Mouse (Mus musculus) natural killer cell, adult 2 months (primary cell): Measurements from ENCODE around the gene Zcchc24.
"Not testable (repeated sequence)": the region's sequence is repeated elsewhere in the genome, so short reads cannot be mapped to it uniquely, and the experiment has no call there.

Source experiments
- DNase-seq, 2 experiments: peaks; one replicate each; pipeline ENCODE4 v3.0.0; 2022; ENCODE audit warnings: low spot score in 2 of 2

Zcchc24 gene

DNA sequence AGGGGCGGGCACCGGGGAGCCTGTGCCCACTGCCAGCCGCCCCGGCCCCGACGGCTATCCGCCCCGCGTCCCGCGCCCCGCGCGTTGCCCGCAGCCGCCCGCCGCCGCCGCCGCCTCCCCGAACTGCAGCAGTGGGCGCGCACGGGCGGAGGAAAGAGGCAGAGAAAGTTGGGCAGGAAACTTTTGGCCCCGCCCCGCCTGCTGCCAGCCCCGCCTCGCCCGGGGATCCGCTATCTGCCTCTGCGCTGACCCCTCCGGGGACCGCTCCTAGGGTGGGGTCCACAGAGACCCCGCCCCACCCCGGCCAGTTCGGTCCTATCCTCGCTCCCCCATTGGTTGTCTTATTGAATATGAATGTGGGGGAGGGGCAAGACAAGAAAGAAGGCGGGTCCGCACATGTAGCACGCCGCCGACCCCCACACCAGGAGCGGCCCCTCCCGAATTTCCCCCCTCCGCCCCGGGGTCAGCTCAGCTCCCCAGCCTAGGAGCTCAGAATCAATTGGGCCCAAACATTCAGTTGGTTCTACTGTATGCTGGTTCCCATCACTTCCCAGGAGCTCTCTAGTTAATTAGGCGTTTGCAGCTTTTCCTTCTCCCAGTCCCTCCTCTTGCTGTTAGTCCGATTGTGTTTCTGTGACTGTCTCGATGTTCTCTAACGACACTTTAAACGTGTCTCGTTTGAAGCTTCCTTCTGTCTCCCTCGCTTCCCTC lies at the start of gene Zcchc24:
Gene Zcchc24, minus strand, starts transcription at position 125 of the 711 bp plus-strand sequence.
- peak; percentile 46 to 69 for DNase-seq

DNA sequence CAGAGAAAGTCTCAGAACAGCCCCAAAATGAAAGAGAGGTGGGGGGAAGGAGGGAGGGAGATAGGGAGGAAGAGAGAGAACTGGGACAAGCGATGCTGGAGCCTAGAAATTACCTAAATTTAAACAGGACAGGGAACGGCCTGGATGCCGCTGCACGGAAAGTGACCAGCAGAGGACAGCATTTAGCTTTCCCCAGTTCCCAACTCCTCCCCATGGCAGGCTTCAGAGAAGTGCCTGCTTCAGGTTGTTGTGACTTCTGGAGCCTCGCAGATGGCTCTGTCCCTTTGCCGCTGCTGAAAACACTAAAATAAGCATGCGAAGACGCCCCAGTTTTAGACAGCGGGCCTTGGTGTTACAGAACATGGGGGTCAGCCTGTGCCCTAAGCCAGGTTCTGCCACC lies 47.6 kb upstream of the Zcchc24 start:
- peak; percentile 19 to 39 for DNase-seq

DNA sequence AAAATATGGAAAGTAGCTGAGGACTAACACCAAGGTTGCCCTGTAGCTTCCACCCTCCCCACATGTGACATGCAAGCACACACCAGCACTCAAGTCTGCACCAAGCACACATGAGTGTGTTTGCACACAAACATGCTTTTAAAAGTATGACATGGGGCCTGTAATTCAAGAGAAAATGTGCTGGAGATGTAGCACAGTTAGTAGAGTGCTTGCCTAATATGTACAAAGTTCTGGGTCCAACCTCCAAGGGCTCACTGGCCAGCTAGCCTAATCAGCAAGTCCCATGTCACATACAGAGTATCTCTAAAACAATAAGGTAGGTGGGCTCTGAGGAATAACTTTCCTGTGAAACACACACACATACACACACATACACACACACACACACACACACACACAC lies 45.3 kb upstream of the Zcchc24 start:
- no peak for DNase-seq

- not testable (repeated sequence) for DNase-seq
These were observed 42.2 kb upstream of the Zcchc24 start for GRCm38 (mm10) chr14:25811026-25811425.

DNA sequence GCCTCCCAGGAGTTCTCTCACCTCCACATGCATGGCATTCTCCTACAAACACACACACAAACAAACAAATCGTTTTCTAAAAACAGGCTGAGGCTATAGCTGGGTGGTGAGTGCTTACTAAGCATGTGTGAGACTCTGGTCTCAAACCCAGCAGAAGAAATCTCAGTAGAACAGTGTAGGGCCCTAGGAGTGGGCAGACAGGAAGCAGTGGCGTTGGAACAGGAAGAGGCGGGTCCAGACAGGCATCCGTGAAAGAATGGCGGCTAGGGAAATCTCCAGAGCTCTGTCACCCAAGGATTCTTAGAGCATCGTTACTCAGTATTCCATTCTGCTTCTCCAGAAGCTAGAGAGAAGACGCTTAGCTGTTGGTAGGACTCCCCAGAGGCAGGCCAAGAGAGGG lies 37.7 kb upstream of the Zcchc24 start:
- no peak for DNase-seq

GRCm38 (mm10) chr14:25805871-25806270 lies 37.0 kb upstream of the Zcchc24 start:
- DNase-seq: no peak

GRCm38 (mm10) chr14:25803246-25803809 lies 34.5 kb upstream of the Zcchc24 start:
- DNase-seq: no peak

DNA sequence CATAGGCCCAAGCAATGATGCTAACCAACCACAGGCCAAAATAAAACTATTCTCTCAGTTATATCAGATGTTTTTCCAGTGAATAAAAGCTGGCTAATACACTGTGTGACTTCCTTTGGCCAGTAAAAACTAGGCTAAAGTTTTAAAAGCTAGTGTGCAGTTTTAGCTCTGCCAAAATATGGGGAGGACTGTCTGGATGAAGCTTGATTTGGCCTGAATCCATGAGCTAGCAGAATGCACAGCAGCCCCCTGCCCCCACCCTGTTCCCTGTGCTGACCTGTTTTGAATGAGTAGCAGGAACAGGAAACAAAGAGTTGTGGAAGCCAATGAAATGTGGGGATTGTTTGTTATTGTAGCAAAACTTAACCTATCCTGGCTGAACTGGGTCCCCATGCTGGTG lies 33.7 kb upstream of the Zcchc24 start:
- DNase-seq: no peak

DNA sequence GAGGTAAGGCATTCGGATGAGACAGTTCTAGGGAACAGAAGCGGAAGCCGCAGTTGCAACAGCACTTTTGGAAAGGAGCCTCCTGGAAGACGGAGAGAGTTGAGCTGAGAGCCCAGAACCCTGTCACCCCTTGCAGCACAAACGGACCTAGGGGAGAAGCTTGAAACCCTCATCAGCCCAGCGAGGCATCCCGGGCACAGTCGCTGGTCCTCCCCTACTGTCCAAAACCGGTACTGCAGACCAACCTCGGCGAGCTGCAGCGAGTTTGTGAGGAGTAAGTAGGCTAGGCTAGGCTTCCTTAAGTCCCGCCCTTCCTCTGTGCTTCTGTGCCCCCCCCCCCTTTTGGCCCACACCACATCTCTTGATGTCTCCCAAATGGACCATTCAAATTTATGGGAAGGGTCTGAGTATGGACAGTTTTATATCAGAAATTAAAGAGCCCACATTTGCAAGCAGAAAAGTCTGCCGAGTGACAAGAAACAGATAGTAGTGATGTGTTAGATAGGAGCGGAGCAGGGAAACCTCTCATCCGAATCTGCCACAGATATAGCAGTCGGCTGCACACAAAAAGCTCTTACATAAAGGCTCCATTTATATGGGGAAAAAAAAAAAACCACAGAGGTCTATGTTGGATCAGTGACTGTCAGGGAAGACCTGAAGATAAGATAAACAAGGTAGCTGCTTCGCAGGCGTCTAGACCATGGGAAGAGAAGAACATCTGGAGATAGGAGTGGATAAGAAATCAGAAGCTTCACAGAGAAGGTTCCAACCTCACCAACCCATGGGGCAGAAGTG lies 31.5 kb upstream of the Zcchc24 start:
- peak; percentile 53 to 70 for DNase-seq

- DNase-seq: no peak
These were observed 27.8 kb upstream of the Zcchc24 start for GRCm38 (mm10) chr14:25796619-25797018.

GRCm38 (mm10) chr14:25795561-25796174 lies 26.8 kb upstream of the Zcchc24 start:
- no peak for DNase-seq

- no peak for DNase-seq
These were observed 26.2 kb upstream of the Zcchc24 start for GRCm38 (mm10) chr14:25795067-25795466.

- no peak for DNase-seq
These were observed 25.5 kb upstream of the Zcchc24 start for GRCm38 (mm10) chr14:25794331-25794730.

DNA sequence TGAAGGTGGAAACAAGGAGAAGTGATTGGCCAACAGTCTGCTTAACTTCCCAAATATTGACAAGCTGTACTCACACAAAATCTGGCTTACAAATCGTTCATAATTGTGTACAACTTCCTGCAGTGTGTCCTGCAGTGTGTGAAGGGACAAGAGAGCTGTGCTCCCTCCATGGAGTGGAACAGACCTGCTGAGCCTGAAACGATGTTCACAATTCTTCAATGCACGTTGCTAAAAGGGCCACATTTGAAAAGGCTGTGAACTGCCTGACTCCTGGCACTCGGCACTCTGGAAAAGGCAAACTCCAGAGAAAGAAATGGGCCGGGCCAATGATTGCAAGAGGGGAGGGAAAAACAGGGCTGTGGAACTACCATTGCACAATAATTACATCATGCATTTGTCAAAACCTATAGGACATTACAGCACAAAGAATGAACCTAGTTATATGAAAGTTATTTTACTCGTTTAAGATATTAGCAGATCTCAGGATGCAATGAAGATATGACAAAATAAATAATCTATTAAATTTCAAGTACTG lies 22.0 kb upstream of the Zcchc24 start:
- DNase-seq: no peak

DNA sequence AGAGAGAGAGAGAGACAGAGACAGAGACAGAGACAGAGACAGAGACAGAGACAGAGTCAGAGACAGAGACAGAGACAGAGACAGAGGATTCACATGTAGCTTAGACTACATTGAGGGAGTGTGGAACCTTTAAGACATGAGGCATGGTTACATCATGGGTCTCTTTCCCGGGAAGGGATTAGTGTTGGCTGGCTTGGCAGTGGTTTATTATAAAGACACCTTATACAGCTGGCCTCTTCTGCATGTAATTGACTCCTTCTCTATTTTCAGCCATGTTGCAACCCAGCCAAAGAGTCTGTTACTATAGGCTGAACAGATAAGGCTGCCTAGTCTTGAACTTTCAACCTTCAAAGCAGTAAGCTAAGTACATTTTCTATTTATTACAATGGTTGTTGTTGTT lies 21.1 kb upstream of the Zcchc24 start:
- DNase-seq: no peak

GRCm38 (mm10) chr14:25789207-25789606 lies 20.4 kb upstream of the Zcchc24 start:
- DNase-seq: no peak

DNA sequence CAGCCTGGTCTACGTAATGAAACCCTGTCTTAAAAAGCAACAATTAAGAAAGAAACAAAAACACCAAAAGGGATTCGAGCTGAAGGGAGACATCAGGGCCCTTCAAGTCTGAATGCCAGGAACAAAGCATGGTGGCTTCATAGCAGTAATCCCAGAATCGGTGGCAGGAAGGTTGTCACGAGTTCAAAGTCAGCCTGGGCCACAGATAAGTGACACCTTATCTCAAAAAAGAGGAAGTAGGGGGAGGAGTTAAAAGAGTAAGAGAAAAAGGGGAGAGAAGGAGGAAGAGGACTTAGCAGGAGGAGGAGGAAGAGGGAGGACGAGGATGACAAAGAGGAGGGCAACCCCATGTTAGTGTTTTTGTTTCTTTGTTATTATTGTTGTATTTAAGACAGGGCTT lies 19.4 kb upstream of the Zcchc24 start:
- no peak for DNase-seq

DNA sequence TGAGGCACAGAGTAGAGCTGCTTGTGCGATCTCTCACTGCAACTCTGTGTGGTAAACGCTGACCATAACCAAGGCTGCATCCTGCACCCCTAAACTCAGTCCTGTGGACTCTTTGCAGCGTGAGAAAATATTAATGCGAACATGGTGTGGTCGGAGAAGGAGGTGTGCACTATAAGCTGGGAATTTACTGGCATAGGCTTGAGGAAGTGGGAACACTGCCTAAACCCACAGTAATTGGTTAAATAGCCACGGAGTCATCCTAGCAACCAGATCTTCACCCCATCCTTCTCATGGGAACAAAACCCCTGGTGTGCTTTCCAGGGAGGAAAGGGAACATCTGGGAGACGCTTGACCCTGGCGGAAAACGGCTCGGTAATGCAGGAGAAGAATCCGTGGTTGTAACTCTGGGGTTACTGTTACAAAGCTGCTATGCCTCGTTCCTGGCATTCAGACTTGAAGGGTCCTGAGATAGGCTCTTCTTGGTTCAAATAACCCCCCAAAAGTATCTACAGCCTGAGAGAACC lies 18.6 kb upstream of the Zcchc24 start:
- no peak for DNase-seq

GRCm38 (mm10) chr14:25786959-25787358 lies 18.1 kb upstream of the Zcchc24 start:
- no peak for DNase-seq

GRCm38 (mm10) chr14:25785210-25785609 lies 16.4 kb upstream of the Zcchc24 start:
- DNase-seq: no peak

DNA sequence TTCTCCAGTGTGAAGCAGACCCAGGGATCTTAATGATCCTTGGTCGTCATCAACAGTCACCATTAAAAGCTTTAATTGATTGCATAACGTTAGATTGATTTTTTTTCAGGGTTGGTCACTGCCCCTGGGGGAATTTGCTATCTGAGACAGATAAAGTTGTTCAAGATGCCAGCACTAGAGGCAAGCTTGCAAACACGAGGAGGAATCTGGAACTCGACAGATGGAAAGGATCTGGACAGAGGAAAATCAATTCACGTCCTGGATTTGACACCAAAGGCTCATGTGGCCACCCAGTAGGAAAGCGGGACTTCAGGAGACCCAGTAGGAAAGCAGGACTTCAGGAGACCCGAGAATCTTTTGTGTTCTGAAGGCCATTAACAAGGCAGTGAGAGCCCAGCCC lies 14.4 kb upstream of the Zcchc24 start:
- no peak for DNase-seq

DNA sequence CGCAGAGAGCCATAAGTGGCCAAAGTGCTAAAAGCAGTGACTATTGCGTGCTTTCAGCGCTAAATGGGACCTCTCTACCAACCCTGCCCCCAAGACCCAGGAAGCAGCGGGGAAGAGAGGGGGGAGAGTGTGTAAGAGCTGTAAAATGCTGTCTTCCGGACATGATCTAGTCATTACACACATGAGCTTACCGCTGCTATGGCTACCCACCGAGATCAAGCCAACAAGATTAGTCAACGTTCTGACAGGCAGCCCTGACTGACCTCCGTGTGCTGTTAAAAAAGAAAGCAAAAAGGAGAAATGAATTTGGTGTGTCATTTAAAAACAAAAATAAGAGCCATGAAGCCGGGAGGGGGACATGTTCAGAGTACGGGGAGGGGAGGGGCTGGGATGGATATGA lies 11.8 kb upstream of the Zcchc24 start:
- peak; percentile 45 to 62 for DNase-seq
